Mouse (Mus musculus) forebrain, embryonic 10.5 days (tissue): ENCODE data around the gene 4933415A04Rik. TPM values are rescaled to one million over a fixed set of nuclear protein-coding genes. Genes with fewer than 3 reads are reported as not detected.

Source experiments
- DNase-seq: peaks from one replicate; pipeline ENCODE4 v3.0.0-alpha.2; 2017; ENCODE audit warnings: low spot score; ENCODE audit errors: extremely low spot score
- H3K27ac ChIP-seq: fragments of 300-500 bp; sonication (generic); 2 replicates; pipeline ENCODE4 v1.5.1; 2016; ENCODE audit warnings: mild to moderate bottlenecking
- H3K27me3 ChIP-seq: fragments of 300-500 bp; sonication (generic); 2 replicates; pipeline ENCODE4 v1.6.1; 2016; ENCODE audit warnings: mild to moderate bottlenecking; ENCODE audit not compliant: poor library complexity, severe bottlenecking
- H3K36me3 ChIP-seq: fragments of 300-500 bp; sonication (generic); replicated peaks from 2 replicates; pipeline ENCODE4 v1.6.1; 2016; ENCODE audit warnings: mild to moderate bottlenecking, moderate library complexity
- H3K4me1 ChIP-seq: fragments of 300-500 bp; sonication (generic); 2 replicates; pipeline ENCODE4 v1.6.1; 2016
- H3K4me3 ChIP-seq: fragments of 300-500 bp; sonication (generic); 2 replicates; pipeline ENCODE4 v1.5.1; 2016; ENCODE audit warnings: mild to moderate bottlenecking, moderate library complexity
- H3K9me3 ChIP-seq: fragments of 300-500 bp; sonication (generic); 2 replicates; pipeline ENCODE4 v1.6.1; 2016; ENCODE audit warnings: mild to moderate bottlenecking, moderate library complexity
- WGBS: fragments of 180-500 bp; shearing (Covaris S2); methylation state at CpG from one replicate; pipeline ENCODE4 v1.1.7; 2016; 5-methylcytosine and 5-hydroxymethylcytosine counted together
- polyA plus RNA-seq: library from polyadenylated mRNA; unstranded; fragments of >200 nt; fragmentation: Nextera tagmentation; extraction: Ambion mirVana; gene quantifications from 2 replicates; pipeline ENCODE4 v1.2.1, GENCODE M21; 2016

4933415A04Rik gene
- 10.7 and 11.2 TPM in 2 replicates for polyA plus RNA-seq

GRCm38 (mm10) chr11:43586324-43587090, at the start of gene 4933415A04Rik:
4933415A04Rik (plus strand) TSS chr11:43587040.
- peak; percentile 66 for DNase-seq
- Histone ChIP-seq H3K27me3 (no peaks in the 10 kb centered on the region), H3K9me3 (no peaks in the 10 kb centered on the region), H3K36me3 (peaks cover 81% of the 10 kb centered on the region), H3K4me1 (peaks cover 9% of the 10 kb centered on the region), H3K4me3 (no peak within 1 kb of the TSS), H3K27ac (no peak within 1 kb of the TSS)
- 71% methylated on average over 7 of the region's 7 CpGs for WGBS

GRCm38 (mm10) chr11:43537074-43537473, 49.8 kb upstream of the 4933415A04Rik start:
- no peaks in the 10 kb centered on the region for H3K27me3 ChIP-seq
- peaks cover 87% of the 10 kb centered on the region for H3K36me3 ChIP-seq
- no peak overlapping the region for H3K4me3 ChIP-seq
- no peak overlapping the region for H3K27ac ChIP-seq
- DNase-seq: no peak
- H3K9me3 ChIP-seq: no peaks in the 10 kb centered on the region
- WGBS: 81% methylated on average over 6 of the region's 6 CpGs
- H3K4me1 ChIP-seq: peaks cover 54% of the 10 kb centered on the region

- no peaks in the 10 kb centered on the region for H3K9me3 ChIP-seq
- peak; percentile 33 for DNase-seq
- peak overlapping the region; percentile 72 for H3K27ac ChIP-seq
- no peaks in the 10 kb centered on the region for H3K27me3 ChIP-seq
- WGBS: 15% methylated on average over 6 of the region's 6 CpGs
- H3K36me3 ChIP-seq: peaks cover 87% of the 10 kb centered on the region
- peaks cover 60% of the 10 kb centered on the region for H3K4me1 ChIP-seq
- H3K4me3 ChIP-seq: no peak overlapping the region; the same call in 1 of the 2 replicates
Measured at GRCm38 (mm10) chr11:43539863-43540262, 47.0 kb upstream of the 4933415A04Rik start.

- H3K4me3 ChIP-seq: no peak overlapping the region
- no peak for DNase-seq
- H3K9me3 ChIP-seq: no peaks in the 10 kb centered on the region
- H3K27ac ChIP-seq: no peak overlapping the region
- 89% methylated on average over 15 of the region's 15 CpGs for WGBS
- no peaks in the 10 kb centered on the region for H3K27me3 ChIP-seq
- H3K36me3 ChIP-seq: peaks cover 62% of the 10 kb centered on the region
- H3K4me1 ChIP-seq: peaks cover 78% of the 10 kb centered on the region
Measured at GRCm38 (mm10) chr11:43543711-43544466, 43.0 kb upstream of the 4933415A04Rik start.

- Histone ChIP-seq H3K36me3 (peaks cover 58% of the 10 kb centered on the region), H3K27me3 (no peaks in the 10 kb centered on the region), H3K4me3 (no peak overlapping the region), H3K4me1 (peaks cover 78% of the 10 kb centered on the region), H3K9me3 (no peaks in the 10 kb centered on the region), H3K27ac (no peak overlapping the region)
- no peak for DNase-seq
- 90% methylated on average over 7 of the region's 7 CpGs for WGBS
Measured at GRCm38 (mm10) chr11:43544819-43545218, 42.0 kb upstream of the 4933415A04Rik start.

GRCm38 (mm10) chr11:43545873-43546475, 40.9 kb upstream of the 4933415A04Rik start:
- Histone ChIP-seq H3K9me3 (no peaks in the 10 kb centered on the region), H3K27me3 (no peaks in the 10 kb centered on the region; the same call in 1 of the 2 replicates), H3K36me3 (peaks cover 57% of the 10 kb centered on the region), H3K4me1 (peaks cover 77% of the 10 kb centered on the region), H3K4me3 (no peak overlapping the region), H3K27ac (peak overlapping the region; percentile 78)
- WGBS: 30% methylated on average over 16 of the region's 16 CpGs
- DNase-seq: no peak

- no peak overlapping the region for H3K4me3 ChIP-seq
- DNase-seq: peak; percentile 52
- peaks cover 77% of the 10 kb centered on the region for H3K4me1 ChIP-seq
- 11% methylated on average over 4 of the region's 4 CpGs for WGBS
- H3K27ac ChIP-seq: peak overlapping the region; percentile 78
- no peaks in the 10 kb centered on the region for H3K9me3 ChIP-seq
- peaks cover 57% of the 10 kb centered on the region for H3K36me3 ChIP-seq
- no peaks in the 10 kb centered on the region; the same call in 1 of the 2 replicates for H3K27me3 ChIP-seq
Measured at GRCm38 (mm10) chr11:43546678-43547077, 40.2 kb upstream of the 4933415A04Rik start.

GRCm38 (mm10) chr11:43548148-43548547, 38.7 kb upstream of the 4933415A04Rik start:
- 4% methylated on average over 7 of the region's 7 CpGs for WGBS
- peaks cover 47% of the 10 kb centered on the region for H3K36me3 ChIP-seq
- H3K27me3 ChIP-seq: no peaks in the 10 kb centered on the region; the same call in 1 of the 2 replicates
- H3K9me3 ChIP-seq: no peaks in the 10 kb centered on the region
- H3K4me1 ChIP-seq: peaks cover 85% of the 10 kb centered on the region
- H3K4me3 ChIP-seq: peak overlapping the region; percentile 11
- DNase-seq: peak; percentile 72
- peak overlapping the region; percentile 85 for H3K27ac ChIP-seq

- Histone ChIP-seq H3K4me1 (peaks cover 87% of the 10 kb centered on the region), H3K4me3 (peak overlapping the region; percentile 11; the same call in 1 of the 2 replicates), H3K27me3 (no peaks in the 10 kb centered on the region; the same call in 1 of the 2 replicates), H3K9me3 (no peaks in the 10 kb centered on the region), H3K36me3 (peaks cover 40% of the 10 kb centered on the region), H3K27ac (peak overlapping the region; percentile 85)
- WGBS: 55% methylated on average over 12 of the region's 12 CpGs
- DNase-seq: no peak
Measured at GRCm38 (mm10) chr11:43548657-43549435, 38.0 kb upstream of the 4933415A04Rik start.

- H3K27ac ChIP-seq: peak overlapping the region; percentile 85
- no peak for DNase-seq
- peaks cover 87% of the 10 kb centered on the region for H3K4me1 ChIP-seq
- no peak overlapping the region for H3K4me3 ChIP-seq
- 47% methylated on average over 11 of the region's 11 CpGs for WGBS
- no peaks in the 10 kb centered on the region for H3K9me3 ChIP-seq
- no peaks in the 10 kb centered on the region; the same call in 1 of the 2 replicates for H3K27me3 ChIP-seq
- peaks cover 40% of the 10 kb centered on the region for H3K36me3 ChIP-seq
Measured at GRCm38 (mm10) chr11:43549701-43550100, 37.1 kb upstream of the 4933415A04Rik start.

GRCm38 (mm10) chr11:43551756-43552155, 35.1 kb upstream of the 4933415A04Rik start:
- peaks cover 46% of the 10 kb centered on the region for H3K36me3 ChIP-seq
- WGBS: 87% methylated on average over 3 of the region's 3 CpGs
- peaks cover 67% of the 10 kb centered on the region for H3K4me1 ChIP-seq
- no peaks in the 10 kb centered on the region; the same call in 1 of the 2 replicates for H3K27me3 ChIP-seq
- no peak overlapping the region for H3K4me3 ChIP-seq
- H3K27ac ChIP-seq: no peak overlapping the region
- no peaks in the 10 kb centered on the region for H3K9me3 ChIP-seq
- DNase-seq: no peak

- WGBS: 63% methylated on average over 6 of the region's 6 CpGs
- Histone ChIP-seq H3K9me3 (no peaks in the 10 kb centered on the region), H3K27ac (no peak overlapping the region), H3K4me3 (no peak overlapping the region), H3K4me1 (peaks cover 57% of the 10 kb centered on the region), H3K36me3 (peaks cover 50% of the 10 kb centered on the region), H3K27me3 (no peaks in the 10 kb centered on the region; the same call in 1 of the 2 replicates)
- no peak for DNase-seq
Measured at GRCm38 (mm10) chr11:43552675-43553074, 34.2 kb upstream of the 4933415A04Rik start.
